Mouse (Mus musculus) mouse embryonic stem cell (cell line): ENCODE data around the gene Insl5.

ENCODE experiments used
- in situ Hi-C, 2 experiments: fragments of 300-500 bp; cut with MboI; formaldehyde crosslinking; loops; 1 replicate in 1 of 2; 3 replicates in 1 of 2; pipeline ENCODE4 v1.14.3; 2019 to 2020; ENCODE audit warnings: low sequenced_read_pairs in 2 of 2, low pct_unique_long_range_greater_than_20kb in 1 of 2, mixed read lengths in 1 of 2; ENCODE audit not compliant: unreplicated experiment in 1 of 2

Gene Insl5

DNA sequence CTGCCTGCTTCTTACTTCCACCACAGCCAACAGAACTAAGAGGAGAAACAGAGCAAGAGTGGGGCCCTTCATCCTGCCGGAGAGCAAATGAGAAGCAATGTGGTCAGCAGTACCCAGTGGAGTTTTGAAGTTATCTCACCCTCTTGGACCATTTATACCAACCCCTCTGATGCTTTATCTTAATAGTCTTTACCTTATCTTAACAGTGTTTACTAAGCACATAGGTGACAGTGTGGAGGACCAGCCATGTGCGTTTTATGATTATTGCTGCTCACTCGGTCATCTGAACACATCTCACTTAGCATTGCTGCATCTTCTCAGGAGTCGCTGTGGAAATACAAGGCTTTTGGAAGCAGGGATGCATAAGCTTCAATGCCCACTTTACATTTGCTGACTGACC, at the start of gene Insl5:
Insl5 (minus strand) TSS at position 222 of the 400 bp plus-strand sequence.
- in situ Hi-C loops = no loop called here

GRCm38 (mm10) chr4:103070631-103071030, 44.0 kb upstream of the Insl5 start:
- in situ Hi-C loops = no loop called here

- in situ Hi-C loops = no loop called here
Measured at GRCm38 (mm10) chr4:103067906-103068655, 41.4 kb upstream of the Insl5 start.

DNA sequence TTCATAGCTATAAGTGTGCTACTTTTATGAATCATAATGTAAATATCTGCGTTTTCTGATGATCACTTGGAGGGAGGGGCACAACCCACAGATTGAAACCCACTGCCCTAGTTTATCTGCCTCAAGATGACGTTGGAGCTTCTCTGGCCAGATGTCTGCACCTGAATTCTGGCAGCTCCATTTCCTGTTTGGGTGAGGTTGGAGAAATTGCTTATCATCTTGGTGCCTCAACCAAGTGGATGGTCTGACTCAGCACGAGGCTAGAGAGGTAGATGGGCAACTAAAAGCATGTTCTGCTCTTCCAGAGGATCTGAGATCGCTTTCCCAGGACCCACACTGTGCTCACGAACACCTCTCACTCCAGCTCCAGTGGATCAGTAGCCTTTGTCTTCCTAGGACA, 38.3 kb upstream of the Insl5 start:
- in situ Hi-C loops = no loop called here

DNA sequence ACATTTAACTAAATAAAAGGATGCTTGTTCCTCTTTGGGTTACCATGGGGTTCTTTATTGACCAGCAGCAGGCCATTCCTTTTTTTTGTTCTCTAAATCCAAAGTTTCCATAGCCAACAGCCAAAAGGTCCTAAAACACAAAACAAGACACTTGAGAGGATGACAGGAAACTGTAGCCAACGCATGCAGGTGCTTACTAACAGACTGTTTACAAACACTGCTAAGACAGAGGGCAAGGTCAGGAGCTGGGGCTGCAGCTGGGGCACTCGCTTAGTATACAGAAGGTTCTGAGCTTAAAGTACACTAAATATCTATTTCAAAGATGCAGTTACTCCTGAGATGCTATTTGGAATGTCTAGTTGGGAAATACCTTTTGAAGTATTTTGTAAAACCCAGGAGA, 37.8 kb upstream of the Insl5 start:
- in situ Hi-C loops = no loop called here

- in situ Hi-C loops = no loop called here
Measured at GRCm38 (mm10) chr4:103056909-103057308, 30.3 kb upstream of the Insl5 start.

DNA sequence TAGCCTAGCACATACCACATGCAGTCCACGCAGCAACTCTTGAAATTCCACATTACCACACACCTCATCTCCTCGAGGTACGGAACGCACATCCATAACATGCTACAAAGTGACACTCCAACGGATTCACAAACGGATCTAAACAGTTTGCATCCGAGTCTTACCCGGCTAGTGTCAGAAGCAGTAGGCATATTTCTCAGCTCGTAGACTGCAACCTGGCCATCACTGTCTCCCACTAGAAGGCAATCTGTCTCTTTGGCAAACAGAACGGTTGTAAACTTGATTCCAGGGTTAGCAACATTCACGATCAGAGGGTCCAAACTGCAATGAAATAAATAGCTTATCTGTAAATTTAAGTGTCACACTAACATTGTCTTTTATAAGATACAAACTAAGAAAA, 21.4 kb upstream of the Insl5 start:
- in situ Hi-C loops = no loop called here

DNA sequence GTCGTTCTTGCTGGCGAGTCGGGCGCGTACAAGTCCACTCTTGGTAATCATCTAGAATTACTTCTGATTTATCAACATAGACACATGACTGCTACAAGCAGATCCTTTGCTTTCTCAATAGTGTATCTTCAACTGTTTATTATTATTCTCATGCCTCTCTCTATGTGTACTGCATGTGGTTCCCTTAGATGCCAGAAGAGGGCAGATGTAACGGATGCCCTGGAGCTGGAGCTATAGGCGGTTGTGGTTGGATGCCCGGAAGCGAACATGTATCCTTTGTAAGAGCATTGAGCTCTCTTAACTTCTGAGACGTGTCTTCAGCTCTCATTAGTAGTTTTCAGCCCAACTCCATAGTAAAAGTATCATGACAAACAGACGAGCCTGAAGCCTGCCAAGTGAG, 16.4 kb upstream of the Insl5 start:
- in situ Hi-C loops = no loop called here

DNA sequence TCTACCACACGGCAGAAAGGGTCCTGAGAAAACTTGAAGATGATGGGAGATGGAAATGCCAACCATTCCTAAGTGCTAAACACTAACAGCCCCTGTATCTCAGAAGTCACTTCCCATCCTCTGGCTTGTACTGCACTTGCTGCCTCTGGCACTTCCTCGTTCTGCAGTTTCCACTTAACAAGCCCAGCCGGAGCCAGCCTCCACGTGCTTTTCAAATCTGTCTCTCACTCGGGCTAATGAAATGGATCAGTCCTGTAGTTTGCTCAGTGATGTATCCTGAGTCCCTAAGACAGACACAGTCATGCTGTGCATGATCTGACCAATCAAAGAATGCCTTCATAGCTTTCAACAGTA, 13.2 kb upstream of the Insl5 start:
- in situ Hi-C loops = no loop called here

DNA sequence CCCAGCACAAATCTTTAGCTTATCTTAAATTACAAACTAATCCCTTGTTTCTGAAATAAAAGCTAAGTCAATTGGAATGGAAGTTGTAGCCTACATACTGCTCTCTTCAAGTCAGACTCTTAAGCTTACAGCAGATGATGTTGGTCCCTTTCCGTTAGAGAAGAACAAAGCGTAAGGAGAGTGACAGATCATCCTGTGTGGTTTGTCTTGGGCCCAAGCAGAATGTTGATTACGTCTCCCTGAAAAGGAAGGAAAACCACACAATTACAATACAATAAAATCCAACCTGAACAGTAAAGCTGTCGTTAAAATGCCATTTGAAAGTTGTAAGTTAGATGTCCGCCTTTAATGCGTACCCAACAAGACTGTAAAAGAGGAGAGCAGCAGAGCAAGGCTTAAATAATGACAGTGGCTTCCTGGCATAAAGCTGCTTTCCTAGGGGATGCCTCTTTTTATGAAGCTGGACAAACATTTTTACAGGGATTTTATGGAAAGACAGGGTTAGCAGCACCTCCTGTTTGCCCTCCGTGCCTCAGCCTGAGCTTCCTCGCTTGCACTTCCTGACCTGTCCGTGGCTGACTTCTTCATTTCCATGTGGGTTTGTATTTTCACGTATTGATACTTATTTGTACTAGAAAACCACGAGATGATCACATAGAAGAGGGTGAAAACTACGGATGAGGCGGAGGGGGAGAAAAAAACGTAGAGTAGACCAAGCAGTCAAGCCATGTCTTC, 12.6 kb upstream of the Insl5 start:
- in situ Hi-C loops = no loop called here

DNA sequence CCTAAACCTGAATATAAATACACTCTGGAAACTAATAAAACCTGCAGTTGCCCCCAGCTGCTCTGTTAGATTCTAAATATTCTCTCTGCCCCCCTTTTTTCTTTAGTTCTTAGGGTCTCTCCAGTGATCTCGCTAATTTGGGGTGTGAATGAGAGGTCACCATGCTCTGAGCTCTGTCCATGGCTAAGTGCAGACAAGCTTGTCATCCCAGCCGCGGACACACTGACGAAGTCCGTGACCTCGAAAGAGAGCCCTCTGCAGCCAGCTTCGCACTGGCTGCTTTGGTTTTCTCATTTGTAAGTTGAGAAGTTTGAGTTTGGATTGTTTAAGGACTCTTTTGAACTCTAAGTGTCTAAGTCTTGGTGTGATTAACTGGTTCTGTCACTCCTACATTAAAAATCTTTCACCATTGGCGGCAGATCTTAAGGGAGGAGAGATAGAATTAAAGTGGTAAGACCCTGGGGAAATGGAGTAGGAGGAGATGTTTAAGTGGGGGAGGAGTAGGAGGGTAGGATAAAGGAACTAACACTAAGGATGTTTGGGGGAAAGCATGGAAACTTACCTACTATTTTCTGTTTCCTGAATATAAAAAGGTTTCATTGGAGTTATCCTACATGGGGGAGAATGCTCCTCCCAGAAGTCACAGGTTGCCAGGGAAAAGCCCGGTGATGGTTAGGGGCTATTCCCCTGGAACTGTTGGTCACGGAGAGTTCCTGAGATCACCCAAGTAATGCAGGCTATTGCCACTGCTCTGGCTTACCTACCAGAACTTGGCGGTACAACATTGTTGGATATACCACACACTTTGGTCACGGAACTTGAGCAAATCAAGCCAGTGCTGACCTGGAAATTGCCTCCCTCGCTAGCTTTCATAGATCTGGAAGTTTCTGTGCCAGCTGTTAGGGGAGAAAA, 1.8 kb upstream of the Insl5 start:
- in situ Hi-C loops = no loop called here

GRCm38 (mm10) chr4:103027745-103028144, 1.1 kb upstream of the Insl5 start:
- in situ Hi-C loops = no loop called here

DNA sequence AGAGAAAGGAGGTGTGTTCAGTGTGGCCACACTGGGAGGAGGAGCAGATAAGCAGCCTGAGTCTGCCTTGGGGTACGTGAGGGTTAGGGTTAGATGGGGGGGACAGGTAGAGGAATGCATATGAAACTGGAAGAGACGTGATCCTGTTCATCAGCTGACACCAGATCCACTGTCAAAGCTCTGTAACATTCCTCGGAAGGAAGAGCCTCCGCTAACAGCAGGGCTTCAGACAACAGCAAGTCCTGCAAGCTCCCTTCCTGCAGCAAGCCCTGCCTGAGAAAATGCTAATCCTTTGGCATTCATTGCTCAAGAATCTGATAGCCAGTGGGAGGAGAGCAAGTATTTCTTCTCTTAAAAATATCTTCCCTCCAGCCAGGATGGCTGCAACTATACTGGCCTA, 13.2 kb downstream of the Insl5 start:
- in situ Hi-C loops = no loop called here

- in situ Hi-C loops = no loop called here
Measured at GRCm38 (mm10) chr4:103011823-103012222, 14.8 kb downstream of the Insl5 start.

- in situ Hi-C loops = no loop called here
Measured at GRCm38 (mm10) chr4:103010734-103011133, 15.9 kb downstream of the Insl5 start.

GRCm38 (mm10) chr4:103006943-103007418, 19.7 kb downstream of the Insl5 start:
- in situ Hi-C loops = no loop called here

GRCm38 (mm10) chr4:103006266-103006665, 20.4 kb downstream of the Insl5 start:
- in situ Hi-C loops = no loop called here

DNA sequence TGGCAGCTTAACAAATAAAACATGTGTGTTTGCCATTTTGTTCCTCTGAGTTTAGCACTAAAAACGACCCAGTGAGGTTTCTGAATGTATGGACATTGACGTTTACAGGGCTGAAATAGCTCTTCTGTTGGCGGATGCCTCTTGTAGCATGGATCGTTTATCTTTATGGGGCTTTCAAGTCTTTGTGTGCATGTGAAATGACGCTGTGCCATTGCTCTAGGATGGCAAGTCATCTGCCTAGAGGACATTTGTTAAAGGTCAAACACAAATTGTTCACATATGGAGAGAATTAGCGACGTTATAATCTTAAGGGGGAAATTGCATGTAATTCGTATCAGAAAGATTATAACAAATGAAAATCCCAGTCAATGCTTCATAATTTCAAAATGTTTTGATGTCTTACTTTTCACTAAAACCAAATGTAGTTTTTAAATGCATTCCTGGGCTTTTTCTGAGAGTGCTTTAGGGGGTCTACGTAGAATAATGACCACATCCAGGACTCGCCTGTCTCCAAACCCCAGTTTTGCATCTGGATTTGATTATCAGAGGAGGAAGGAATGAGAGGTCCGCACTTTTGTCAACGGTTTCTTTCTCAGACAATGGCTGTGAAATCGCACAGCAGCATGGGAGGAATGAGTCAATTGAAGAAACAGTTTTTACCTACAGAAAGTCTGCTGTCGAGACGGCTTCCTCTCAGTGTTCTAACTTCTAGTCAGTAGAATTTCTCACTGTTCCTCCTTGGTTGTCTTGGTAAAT, 21.3 kb downstream of the Insl5 start:
- in situ Hi-C loops = no loop called here
